Mouse (Mus musculus) forebrain, postnatal 0 days (tissue): ENCODE measurements around the gene Fgg. TPM values are rescaled to one million over a fixed set of nuclear protein-coding genes. Genes with fewer than 3 reads are reported as not detected.

Source experiments
- ATAC-seq: fragments of 200-750 bp; cut with Nextera tagmentation; 2 replicates; pipeline ENCODE4 v1.8.0; 2017; ENCODE audit warnings: mild to moderate bottlenecking, moderate library complexity
- DNase-seq: peaks from one replicate; pipeline ENCODE4 v3.0.0-alpha.2; 2015
- H3K27ac ChIP-seq: fragments of 300-500 bp; sonication (generic); 2 replicates; pipeline ENCODE4 v1.5.1; 2014; ENCODE audit warnings: low read depth, mild to moderate bottlenecking, antibody characterized with exemption, low read length, moderate library complexity, mixed read lengths
- H3K27me3 ChIP-seq: fragments of 300-500 bp; sonication (generic); 2 replicates; pipeline ENCODE4 v1.6.1; 2014; ENCODE audit warnings: mild to moderate bottlenecking, low read length, mixed read lengths; ENCODE audit not compliant: insufficient read depth
- H3K36me3 ChIP-seq: fragments of 300-500 bp; sonication (generic); 2 replicates; pipeline ENCODE4 v1.6.1; 2014; ENCODE audit warnings: mild to moderate bottlenecking, moderate library complexity; ENCODE audit not compliant: insufficient read depth
- H3K4me1 ChIP-seq: fragments of 300-500 bp; sonication (generic); 2 replicates; pipeline ENCODE4 v1.6.1; 2014; ENCODE audit warnings: antibody characterized with exemption; ENCODE audit not compliant: insufficient read depth
- H3K4me2 ChIP-seq: fragments of 300-500 bp; sonication (generic); 2 replicates; pipeline ENCODE4 v1.6.1; 2014; ENCODE audit warnings: low read depth, mild to moderate bottlenecking, moderate library complexity
- H3K4me3 ChIP-seq: fragments of 300-500 bp; sonication (generic); 2 replicates; pipeline ENCODE4 v1.5.1; 2014; ENCODE audit warnings: low read depth, low read length, mixed read lengths
- H3K9ac ChIP-seq: fragments of 300-500 bp; sonication (generic); 2 replicates; pipeline ENCODE4 v1.6.1; 2014; ENCODE audit warnings: mild to moderate bottlenecking
- H3K9me3 ChIP-seq: fragments of 300-500 bp; sonication (generic); 2 replicates; pipeline ENCODE4 v1.6.1; 2016; ENCODE audit warnings: low read length
- CTCF ChIP-seq: sonication (generic); IDR thresholded peaks from 2 replicates; pipeline ENCODE4 v1.5.1; 2016; ENCODE audit warnings: antibody characterized with exemption, control low read depth, low read depth
- WGBS: fragments of 180-500 bp; shearing (Covaris S2); extraction: QIAGEN DNeasy Blood & Tissue Kit; methylation state at CpG from one replicate; pipeline ENCODE4 v1.1.7; 2014; 5-methylcytosine and 5-hydroxymethylcytosine counted together
- polyA plus RNA-seq: library from polyadenylated mRNA; unstranded; fragments of >200 nt; fragmentation: Nextera tagmentation; extraction: Ambion mirVana; gene quantifications from 2 replicates; pipeline ENCODE4 v1.2.1, GENCODE M21; 2015
- total RNA-seq: library from RNA; depleted of rRNA; stranded (reverse); fragments of >200 nt; gene quantifications from 2 replicates; pipeline ENCODE4 v1.2.3, GENCODE M21; 2014

The Fgg gene
- total and polyA plus RNA-seq, 2 experiments from 2014 or later = 0.19 TPM; not detected in 1

DNA sequence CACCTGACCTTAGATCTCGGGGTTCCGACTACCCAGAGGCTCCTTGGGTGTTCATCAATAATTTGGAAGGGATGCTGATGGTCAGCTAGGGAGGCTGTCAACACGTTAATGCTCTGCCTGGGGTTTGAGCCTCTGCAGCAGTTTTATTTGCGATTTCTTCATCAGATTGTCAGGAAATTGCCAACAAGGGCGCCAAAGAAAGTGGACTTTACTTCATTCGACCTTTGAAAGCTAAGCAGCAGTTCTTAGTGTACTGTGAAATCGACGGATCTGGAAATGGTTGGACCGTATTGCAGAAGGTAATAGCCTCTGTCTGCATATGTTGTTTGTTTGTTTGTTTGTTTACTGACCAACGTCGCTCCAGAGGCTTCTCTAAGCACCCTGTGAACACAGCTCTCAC, 2.8 kb downstream of the Fgg start:
- no peak overlapping the region for H3K4me3 ChIP-seq
- no peak overlapping the region for H3K27ac ChIP-seq
- no peak for DNase-seq
- no peaks in the 10 kb centered on the region for H3K4me1 ChIP-seq
- H3K36me3 ChIP-seq = no peaks in the 10 kb centered on the region
- H3K9ac ChIP-seq = no peak overlapping the region
- H3K9me3 ChIP-seq = no peaks in the 10 kb centered on the region
- no peak for ATAC-seq
- H3K27me3 ChIP-seq = no peaks in the 10 kb centered on the region
- WGBS = 80% methylated on average over 11 of the region's 11 CpGs
- no peak for TF ChIP-seq CTCF
- no peak overlapping the region for H3K4me2 ChIP-seq

DNA sequence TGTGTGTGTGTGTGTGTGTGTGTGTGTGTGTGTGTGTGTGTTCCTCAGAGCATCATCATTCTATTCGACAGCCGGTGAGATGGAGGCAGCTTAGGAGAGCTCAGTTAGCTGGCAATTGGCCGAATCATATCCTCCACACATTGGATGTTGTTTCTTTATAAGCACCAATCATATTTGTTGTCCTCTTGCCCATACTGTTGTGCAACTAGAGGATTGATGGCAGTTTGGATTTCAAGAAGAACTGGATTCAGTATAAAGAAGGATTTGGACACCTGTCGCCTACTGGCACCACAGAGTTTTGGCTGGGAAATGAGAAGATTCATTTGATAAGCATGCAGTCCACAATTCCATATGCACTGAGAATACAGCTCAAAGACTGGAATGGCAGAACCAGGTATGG, 3.6 kb downstream of the Fgg start:
- Histone ChIP-seq H3K9me3 (no peaks in the 10 kb centered on the region), H3K4me3 (no peak overlapping the region), H3K9ac (no peak overlapping the region), H3K4me2 (no peak overlapping the region), H3K36me3 (no peaks in the 10 kb centered on the region), H3K27ac (no peak overlapping the region), H3K4me1 (no peaks in the 10 kb centered on the region), H3K27me3 (no peaks in the 10 kb centered on the region)
- WGBS = 94% methylated on average over 4 of the region's 4 CpGs
- no peak for TF ChIP-seq CTCF
- DNase-seq (no peak), ATAC-seq (no peak)

DNA sequence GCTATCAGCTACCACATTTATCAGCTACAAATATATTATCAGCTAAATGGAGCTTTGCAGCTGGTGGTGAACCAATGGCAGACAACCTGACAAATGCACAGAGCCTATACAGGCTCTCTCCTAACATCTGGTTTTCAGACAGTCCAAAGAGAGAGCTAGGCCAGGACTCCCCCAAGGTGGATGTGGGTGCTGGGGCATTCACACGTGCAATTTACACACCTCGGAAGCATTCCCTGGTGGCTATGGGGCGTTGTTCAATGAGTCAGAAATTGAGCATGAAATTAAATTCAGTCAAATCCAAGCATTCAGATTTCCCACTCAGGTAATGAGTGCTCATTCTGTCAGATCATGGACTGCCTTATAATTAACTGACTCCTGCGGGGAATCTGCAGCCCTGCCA, 4.0 kb downstream of the Fgg start:
- no peak overlapping the region for H3K27ac ChIP-seq
- no peak overlapping the region for H3K4me3 ChIP-seq
- WGBS = 66% methylated on average over 4 of the region's 4 CpGs
- no peaks in the 10 kb centered on the region for H3K27me3 ChIP-seq
- DNase-seq (no peak), ATAC-seq (no peak; the same call in 1 of the 2 replicates)
- TF ChIP-seq CTCF = no peak
- H3K4me2 ChIP-seq = no peak overlapping the region
- H3K36me3 ChIP-seq = no peaks in the 10 kb centered on the region
- no peak overlapping the region for H3K9ac ChIP-seq
- H3K4me1 ChIP-seq = no peaks in the 10 kb centered on the region
- no peaks in the 10 kb centered on the region for H3K9me3 ChIP-seq

DNA sequence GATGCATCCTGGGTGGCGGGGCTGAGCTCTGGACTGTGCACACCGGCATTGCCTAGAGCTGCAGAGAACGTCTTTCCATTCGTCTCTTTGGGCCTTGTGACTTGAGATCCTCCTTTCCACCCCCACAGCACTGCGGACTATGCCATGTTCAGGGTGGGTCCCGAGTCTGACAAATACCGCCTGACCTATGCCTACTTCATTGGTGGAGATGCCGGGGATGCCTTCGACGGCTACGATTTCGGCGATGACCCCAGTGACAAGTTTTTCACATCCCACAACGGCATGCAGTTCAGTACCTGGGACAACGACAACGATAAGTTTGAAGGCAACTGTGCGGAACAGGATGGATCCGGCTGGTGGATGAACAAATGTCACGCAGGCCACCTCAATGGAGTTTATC, 5.1 kb downstream of the Fgg start:
- Histone ChIP-seq H3K4me1 (no peaks in the 10 kb centered on the region), H3K9ac (no peak overlapping the region), H3K27ac (no peak overlapping the region), H3K4me3 (no peak overlapping the region), H3K27me3 (no peaks in the 10 kb centered on the region), H3K9me3 (no peaks in the 10 kb centered on the region), H3K4me2 (no peak overlapping the region), H3K36me3 (no peaks in the 10 kb centered on the region)
- WGBS = 94% methylated on average over 19 of the region's 19 CpGs
- DNase-seq (no peak), ATAC-seq (no peak)
- no peak for TF ChIP-seq CTCF

DNA sequence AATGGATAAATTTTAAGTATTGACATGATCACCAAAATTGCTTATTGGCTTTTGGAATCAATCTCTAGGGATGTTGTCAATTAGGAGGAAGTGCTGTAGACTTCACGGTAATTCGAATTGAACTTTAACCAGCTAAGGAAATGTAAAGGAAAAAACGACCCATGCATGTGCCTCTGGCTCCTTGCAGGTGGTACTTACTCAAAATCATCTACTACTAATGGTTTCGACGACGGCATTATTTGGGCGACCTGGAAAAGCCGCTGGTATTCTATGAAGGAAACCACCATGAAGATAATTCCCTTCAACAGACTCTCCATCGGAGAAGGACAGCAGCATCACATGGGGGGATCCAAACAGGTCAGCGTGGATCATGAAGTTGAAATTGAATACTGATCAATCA, 6.4 kb downstream of the Fgg start:
- Histone ChIP-seq H3K4me2 (no peak overlapping the region), H3K27me3 (no peaks in the 10 kb centered on the region), H3K4me3 (no peak overlapping the region), H3K9me3 (no peaks in the 10 kb centered on the region), H3K27ac (no peak overlapping the region), H3K4me1 (no peaks in the 10 kb centered on the region), H3K9ac (no peak overlapping the region), H3K36me3 (no peaks in the 10 kb centered on the region)
- 89% methylated on average over 10 of the region's 10 CpGs for WGBS
- TF ChIP-seq CTCF = no peak
- ATAC-seq = no peak
- no peak for DNase-seq

DNA sequence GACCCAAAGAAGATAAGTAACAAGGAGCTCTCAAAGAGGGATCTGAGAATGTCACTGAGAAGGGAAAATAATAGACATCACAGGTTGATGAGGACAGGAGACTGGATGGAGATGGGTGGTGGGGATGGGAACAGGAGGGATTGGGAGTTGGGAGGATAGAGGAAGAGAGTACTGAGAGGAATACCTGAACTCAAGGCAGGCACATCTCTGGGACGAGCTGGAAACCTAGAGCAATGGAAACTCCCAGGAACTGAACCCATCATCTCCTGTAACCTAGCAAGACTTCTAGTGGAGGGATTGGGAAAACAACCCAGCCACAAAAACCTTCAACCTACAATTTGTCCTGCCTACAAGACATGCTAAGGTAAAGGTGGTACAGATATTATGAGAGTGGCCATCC, 8.7 kb downstream of the Fgg start:
- Histone ChIP-seq H3K36me3 (no peaks in the 10 kb centered on the region), H3K9me3 (no peaks in the 10 kb centered on the region), H3K4me3 (no peak overlapping the region), H3K27me3 (no peaks in the 10 kb centered on the region), H3K4me1 (no peaks in the 10 kb centered on the region), H3K9ac (no peak overlapping the region), H3K27ac (no peak overlapping the region), H3K4me2 (no peak overlapping the region)
- WGBS = 90% methylated on average over 1 of the region's 1 CpGs
- DNase-seq (no peak), ATAC-seq (no peak)
- TF ChIP-seq CTCF = no peak

DNA sequence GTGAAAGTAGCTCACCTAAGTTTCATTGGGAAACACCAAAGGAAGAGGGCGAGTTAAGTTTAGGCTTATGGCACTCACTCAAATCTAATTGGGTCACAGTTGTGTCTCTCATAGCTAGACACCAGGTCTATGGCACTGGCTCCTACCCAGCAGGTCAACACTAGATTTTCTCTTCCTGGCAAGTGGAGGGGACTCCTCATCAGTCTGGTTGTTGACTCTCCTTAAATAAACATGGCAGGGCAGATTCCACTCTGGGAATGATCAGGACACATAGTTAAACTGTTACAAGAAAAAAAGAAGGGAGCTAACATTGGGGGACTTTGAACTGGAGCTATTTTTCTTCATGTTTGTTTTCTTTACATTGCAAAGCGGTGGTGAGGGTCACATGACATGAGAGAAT, 12.9 kb downstream of the Fgg start:
- no peaks in the 10 kb centered on the region for H3K36me3 ChIP-seq
- no peak overlapping the region for H3K4me3 ChIP-seq
- no peak overlapping the region for H3K4me2 ChIP-seq
- WGBS = 92% methylated on average over 2 of the region's 2 CpGs
- DNase-seq (no peak), ATAC-seq (no peak)
- H3K27ac ChIP-seq = no peak overlapping the region
- TF ChIP-seq CTCF = no peak
- no peaks in the 10 kb centered on the region for H3K4me1 ChIP-seq
- H3K9ac ChIP-seq = no peak overlapping the region
- H3K9me3 ChIP-seq = no peaks in the 10 kb centered on the region
- no peaks in the 10 kb centered on the region for H3K27me3 ChIP-seq

DNA sequence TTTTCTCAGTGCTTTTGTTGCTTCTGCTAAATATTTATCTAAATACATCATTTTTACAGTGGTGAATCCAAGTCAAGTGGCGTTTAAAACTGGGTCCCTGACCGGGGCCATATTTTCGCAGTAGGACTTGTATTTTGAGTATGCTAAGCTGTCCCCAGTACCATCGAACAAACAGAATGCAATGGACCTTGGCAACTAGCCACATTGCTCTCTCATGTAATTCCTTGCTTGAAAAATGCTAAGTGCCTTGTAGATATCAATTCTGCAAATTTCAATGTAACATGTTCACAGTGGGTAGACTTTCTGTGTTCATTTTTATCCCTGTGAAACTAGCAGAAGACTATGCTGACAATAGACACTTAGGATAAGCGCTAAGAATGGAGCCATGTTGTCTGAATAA, 13.7 kb downstream of the Fgg start:
- Histone ChIP-seq H3K27ac (no peak overlapping the region), H3K4me1 (no peaks in the 10 kb centered on the region), H3K4me3 (no peak overlapping the region), H3K4me2 (no peak overlapping the region), H3K27me3 (no peaks in the 10 kb centered on the region), H3K36me3 (no peaks in the 10 kb centered on the region), H3K9ac (no peak overlapping the region), H3K9me3 (no peaks in the 10 kb centered on the region)
- no peak for TF ChIP-seq CTCF
- ATAC-seq = no peak
- WGBS = 90% methylated on average over 5 of the region's 5 CpGs
- no peak for DNase-seq
